Mouse (Mus musculus) heart, embryonic 12.5 days (tissue): Measurements from ENCODE around the gene Hsdl2. TPM values are rescaled to one million over a fixed set of nuclear protein-coding genes. Genes with fewer than 3 reads are reported as not detected.
"Not testable (repeated sequence)": the region's sequence is repeated elsewhere in the genome, so short reads cannot be mapped to it uniquely, and the experiment has no call there.

Source experiments
- ATAC-seq: fragments of 200-750 bp; cut with Nextera tagmentation; 2 replicates; pipeline ENCODE4 v1.8.0; 2017; ENCODE audit warnings: moderate TSS enrichment, moderate library complexity; ENCODE audit not compliant: insufficient number of reproducible peaks, low FRiP score
- H3K27ac ChIP-seq: fragments of 300-500 bp; sonication (generic); 2 replicates; pipeline ENCODE4 v1.5.1; 2016; ENCODE audit warnings: mild to moderate bottlenecking, moderate library complexity; ENCODE audit not compliant: poor library complexity, severe bottlenecking
- H3K27me3 ChIP-seq: fragments of 300-500 bp; sonication (generic); replicated peaks from 2 replicates; pipeline ENCODE4 v1.6.1; 2016; ENCODE audit warnings: mild to moderate bottlenecking, moderate library complexity
- H3K36me3 ChIP-seq: fragments of 300-500 bp; sonication (generic); 2 replicates; pipeline ENCODE4 v1.6.1; 2016; ENCODE audit warnings: mild to moderate bottlenecking, moderate library complexity
- H3K4me1 ChIP-seq: fragments of 300-500 bp; sonication (generic); replicated peaks from 2 replicates; pipeline ENCODE4 v1.6.1; 2016; ENCODE audit warnings: mild to moderate bottlenecking
- H3K4me2 ChIP-seq: fragments of 300-500 bp; sonication (generic); 2 replicates; pipeline ENCODE4 v1.6.1; 2016; ENCODE audit warnings: mild to moderate bottlenecking, moderate library complexity
- H3K4me3 ChIP-seq: fragments of 300-500 bp; sonication (generic); 2 replicates; pipeline ENCODE4 v1.5.1; 2016; ENCODE audit warnings: mild to moderate bottlenecking
- H3K9ac ChIP-seq: fragments of 300-500 bp; sonication (generic); 2 replicates; pipeline ENCODE4 v1.6.1; 2016; ENCODE audit warnings: mild to moderate bottlenecking, moderate library complexity
- H3K9me3 ChIP-seq: fragments of 300-500 bp; sonication (generic); replicated peaks from 2 replicates; pipeline ENCODE4 v1.6.1; 2016; ENCODE audit warnings: mild to moderate bottlenecking, moderate library complexity
- WGBS: fragments of 180-500 bp; shearing (Covaris S2); methylation state at CpG from one replicate; pipeline ENCODE4 v1.1.7; 2016; 5-methylcytosine and 5-hydroxymethylcytosine counted together
- polyA plus RNA-seq: library from polyadenylated mRNA; unstranded; fragments of >200 nt; fragmentation: Nextera tagmentation; extraction: Ambion mirVana; gene quantifications from 2 replicates; pipeline ENCODE4 v1.2.1, GENCODE M21; 2016

The Hsdl2 gene
- polyA plus RNA-seq, 1 experiment from 2014 or later = 37.7 TPM

DNA sequence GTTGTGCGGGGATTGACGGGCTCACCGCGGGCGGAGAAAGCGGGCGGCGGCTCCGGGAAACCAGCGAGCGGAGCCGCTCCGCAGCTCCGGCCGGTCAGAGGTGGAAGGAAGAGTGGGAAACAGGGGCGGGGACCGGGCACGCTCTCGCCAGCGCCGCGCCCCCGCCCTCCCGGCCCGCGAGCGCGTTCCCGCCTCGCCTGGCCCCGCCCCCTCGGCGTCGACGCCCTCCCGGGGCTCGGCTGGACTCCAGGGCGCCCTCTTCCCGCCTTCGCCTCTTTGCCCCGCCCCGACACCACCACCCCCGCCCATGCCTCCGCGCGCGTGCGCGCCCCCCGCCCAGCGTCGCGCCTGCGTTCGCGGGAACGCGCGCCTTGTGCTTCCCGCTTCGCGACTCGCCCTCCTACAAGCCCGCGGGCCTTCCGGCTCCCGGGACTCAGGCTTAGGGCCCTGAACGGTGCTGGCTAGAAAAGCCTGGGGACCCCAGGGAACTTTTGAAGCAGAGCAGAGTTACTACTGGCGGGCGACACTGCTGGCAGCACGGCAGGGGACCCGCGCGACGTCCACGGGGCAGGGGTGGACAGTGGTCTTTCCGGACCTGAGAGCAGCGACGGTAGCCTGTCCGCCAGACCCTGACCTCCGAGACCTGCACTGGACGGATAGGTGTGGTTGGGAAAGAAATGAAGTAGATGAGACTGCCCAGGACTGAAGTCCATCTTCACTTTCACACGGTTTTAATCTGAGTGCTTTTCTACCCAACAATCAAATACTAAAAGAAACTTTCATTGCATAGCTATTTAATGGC lies 32.0 kb upstream of the Hsdl2 start, which contains the start of gene Ptbp3:
Gene Ptbp3, minus strand, starts transcription at position 190 of the 802 bp plus-strand sequence.
- Histone ChIP-seq H3K4me1 (peaks cover 10% of the 10 kb centered on the region), H3K27me3 (no peaks in the 10 kb centered on the region)
- peak; percentile 96 for ATAC-seq

DNA sequence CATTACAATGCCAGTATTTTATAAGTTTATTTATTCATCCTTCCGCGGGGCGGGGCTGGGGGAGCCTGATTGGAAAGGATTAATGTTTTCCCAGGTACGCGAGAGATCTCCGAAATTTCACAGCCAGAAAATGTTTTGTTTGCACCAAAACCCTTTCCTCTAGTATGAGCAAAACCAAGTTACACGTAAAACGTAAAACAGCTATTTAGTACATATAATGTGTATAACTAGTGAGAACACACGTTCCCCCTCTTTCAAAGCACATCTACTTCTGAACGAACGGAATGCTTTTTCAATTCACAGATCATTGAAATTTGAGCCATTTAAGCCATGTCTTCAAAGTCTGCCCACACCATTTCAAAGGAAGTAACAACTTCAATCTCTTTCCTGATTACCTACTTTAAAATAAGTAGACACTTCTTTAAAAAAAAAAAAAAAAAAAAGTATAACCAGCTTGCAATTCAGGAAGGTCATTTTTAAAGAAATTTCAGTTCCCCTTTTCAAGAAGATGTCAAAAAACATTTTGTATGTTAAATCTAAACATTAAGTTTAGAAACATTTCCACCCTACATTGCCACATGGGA lies 31.3 kb upstream of the Hsdl2 start:
- 22% methylated on average over 11 of the region's 11 CpGs for WGBS
- Histone ChIP-seq H3K36me3 (no peaks in the 10 kb centered on the region), H3K4me3 (peak overlapping the region; percentile 94), H3K4me2 (peak overlapping the region; percentile 87), H3K9me3 (no peaks in the 10 kb centered on the region), H3K27me3 (no peaks in the 10 kb centered on the region), H3K9ac (peak overlapping the region; percentile 89; the same call in 1 of the 2 replicates), H3K4me1 (peaks cover 10% of the 10 kb centered on the region), H3K27ac (peak overlapping the region; percentile 93; the same call in 1 of the 2 replicates)
- ATAC-seq = no peak

More for the DNA sequence above, 32.0 kb upstream of the Hsdl2 start, which contains the start of gene Ptbp3:
- H3K36me3 ChIP-seq = no peaks in the 10 kb centered on the region
- H3K4me2 ChIP-seq = peak within 1 kb of the TSS; percentile 87
- no peaks in the 10 kb centered on the region for H3K9me3 ChIP-seq
- H3K9ac ChIP-seq = peak within 1 kb of the TSS; percentile 95
- H3K4me3 ChIP-seq = peak within 1 kb of the TSS; percentile 94
- under 1% methylated on average over 80 of the region's 83 CpGs for WGBS
- peak within 1 kb of the TSS; percentile 95 for H3K27ac ChIP-seq

DNA sequence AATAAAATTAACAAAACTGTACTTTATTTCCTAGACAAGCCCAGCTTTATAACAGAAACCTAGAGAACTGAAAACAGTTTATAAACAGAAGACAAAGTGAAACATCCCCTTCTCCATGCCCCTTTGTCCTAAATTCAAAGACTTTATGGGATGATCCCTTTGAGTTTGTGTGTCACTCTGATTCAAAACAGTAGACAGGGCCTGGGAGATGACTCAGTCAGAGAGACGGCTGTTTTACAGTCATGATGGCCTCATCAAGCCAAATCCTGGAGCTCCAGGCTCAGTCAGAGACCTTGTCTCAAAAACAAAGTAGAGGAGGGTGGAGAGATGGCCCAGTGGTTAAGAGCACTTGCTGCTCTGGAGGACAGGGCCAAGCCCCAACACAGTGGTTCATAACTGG lies 29.5 kb upstream of the Hsdl2 start:
- Histone ChIP-seq H3K27me3 (no peaks in the 10 kb centered on the region), H3K4me2 (no peak overlapping the region), H3K27ac (no peak overlapping the region), H3K4me1 (peaks cover 6% of the 10 kb centered on the region), H3K9me3 (no peaks in the 10 kb centered on the region), H3K4me3 (no peak overlapping the region), H3K36me3 (no peaks in the 10 kb centered on the region), H3K9ac (no peak overlapping the region)
- no peak for ATAC-seq
- WGBS = 87% methylated on average over 1 of the region's 1 CpGs

DNA sequence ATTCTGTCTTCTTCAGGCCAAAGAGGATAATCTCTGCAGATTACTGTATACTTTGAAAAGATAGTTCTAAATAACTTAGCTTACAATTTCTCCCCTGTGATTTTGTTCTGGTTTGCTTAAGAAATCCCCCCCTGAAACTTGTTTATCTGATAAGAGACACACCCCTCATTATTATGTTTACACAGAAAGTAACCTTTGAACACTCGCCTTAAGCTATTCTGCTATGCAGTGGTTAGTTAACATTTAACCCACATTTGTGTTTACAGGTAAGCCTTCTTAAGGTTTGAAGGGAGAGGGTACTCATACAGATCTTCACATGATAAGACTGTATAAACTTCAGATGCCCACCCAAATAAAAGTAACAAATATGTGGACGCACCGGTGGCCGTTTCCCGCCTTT lies 28.5 kb upstream of the Hsdl2 start:
- H3K4me3 ChIP-seq = no peak overlapping the region
- no peaks in the 10 kb centered on the region for H3K9me3 ChIP-seq
- whole genome bisulfite sequencing = 90% methylated on average over 5 of the region's 5 CpGs
- no peaks in the 10 kb centered on the region for H3K27me3 ChIP-seq
- no peaks in the 10 kb centered on the region for H3K36me3 ChIP-seq
- no peak overlapping the region for H3K9ac ChIP-seq
- H3K27ac ChIP-seq = no peak overlapping the region
- H3K4me1 ChIP-seq = no peaks in the 10 kb centered on the region
- no peak for ATAC-seq
- no peak overlapping the region for H3K4me2 ChIP-seq

DNA sequence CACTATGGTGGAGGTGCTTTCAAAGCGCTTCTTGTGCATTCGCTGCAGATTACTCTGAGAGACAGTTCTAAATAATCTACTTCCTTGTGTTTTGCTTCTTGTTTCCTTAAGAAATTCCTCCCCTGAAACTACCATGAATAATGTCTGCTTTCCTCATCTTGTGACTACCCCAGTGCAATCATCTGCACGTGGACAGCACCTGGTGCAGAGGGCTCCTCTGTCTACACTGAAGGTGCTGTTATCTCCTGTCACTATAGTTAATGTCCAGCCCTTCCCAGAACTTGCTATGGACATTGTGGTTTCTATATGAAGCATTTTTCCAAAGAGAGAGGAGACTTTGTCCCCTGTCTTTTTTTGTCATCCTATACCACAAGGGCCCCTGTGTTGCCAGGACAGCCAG lies 27.8 kb upstream of the Hsdl2 start:
- Histone ChIP-seq H3K4me3 (no peak overlapping the region), H3K9ac (no peak overlapping the region), H3K4me1 (no peaks in the 10 kb centered on the region), H3K27ac (no peak overlapping the region), H3K9me3 (no peaks in the 10 kb centered on the region), H3K4me2 (no peak overlapping the region), H3K36me3 (no peaks in the 10 kb centered on the region), H3K27me3 (no peaks in the 10 kb centered on the region)
- WGBS = 71% methylated on average over 3 of the region's 3 CpGs
- no peak for ATAC-seq

DNA sequence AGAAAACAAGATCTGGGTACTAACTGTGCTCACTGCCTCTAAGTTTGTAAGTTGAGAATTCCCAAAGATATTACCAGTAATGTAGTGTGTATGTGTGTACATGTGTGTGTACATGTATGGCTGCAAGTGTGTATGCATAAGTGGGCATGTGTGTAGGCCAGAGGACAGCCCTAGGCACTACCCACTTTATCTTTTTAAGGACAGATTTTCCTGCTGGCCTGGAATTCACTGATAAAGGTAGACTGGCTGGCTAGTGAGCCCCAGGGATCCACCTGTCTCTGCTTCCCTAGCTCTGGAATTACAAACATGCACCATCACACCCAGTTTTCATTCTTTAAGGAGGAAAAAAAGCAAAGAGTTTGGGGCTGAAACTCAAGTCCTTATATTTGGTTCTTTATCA lies 26.2 kb upstream of the Hsdl2 start:
- H3K36me3 ChIP-seq = no peaks in the 10 kb centered on the region
- H3K4me3 ChIP-seq = no peak overlapping the region
- ATAC-seq = no peak
- H3K27ac ChIP-seq = no peak overlapping the region
- H3K27me3 ChIP-seq = no peaks in the 10 kb centered on the region
- no peaks in the 10 kb centered on the region for H3K9me3 ChIP-seq
- no peak overlapping the region for H3K4me2 ChIP-seq
- peaks cover 2% of the 10 kb centered on the region; the same call in 1 of the 2 replicates for H3K4me1 ChIP-seq
- no peak overlapping the region for H3K9ac ChIP-seq

DNA sequence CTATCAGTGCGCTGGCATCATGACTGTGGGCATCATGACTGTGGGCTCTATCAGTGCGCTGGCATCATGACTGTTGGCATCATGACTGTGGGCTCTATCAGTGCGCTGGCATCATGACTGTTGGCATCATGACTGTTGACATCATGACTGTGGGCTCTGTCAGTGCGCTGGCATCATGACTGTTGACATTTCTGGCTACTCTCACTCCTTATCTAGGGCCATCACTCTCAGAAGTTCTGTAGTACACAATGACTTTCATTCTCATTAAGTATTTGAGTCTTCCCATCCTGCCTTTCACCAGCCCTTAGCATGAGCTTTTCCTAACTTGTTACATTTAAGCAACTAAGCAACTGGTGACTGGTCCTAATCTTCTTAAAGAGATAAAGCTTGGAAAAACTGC lies 24.0 kb upstream of the Hsdl2 start:
- H3K4me3 ChIP-seq, H3K9ac ChIP-seq, H3K27me3 ChIP-seq, H3K4me1 ChIP-seq, H3K27ac ChIP-seq, H3K36me3 ChIP-seq, ATAC-seq, H3K4me2 ChIP-seq, H3K9me3 ChIP-seq: not testable (repeated sequence)
- WGBS = 89% methylated on average over 4 of the region's 4 CpGs

DNA sequence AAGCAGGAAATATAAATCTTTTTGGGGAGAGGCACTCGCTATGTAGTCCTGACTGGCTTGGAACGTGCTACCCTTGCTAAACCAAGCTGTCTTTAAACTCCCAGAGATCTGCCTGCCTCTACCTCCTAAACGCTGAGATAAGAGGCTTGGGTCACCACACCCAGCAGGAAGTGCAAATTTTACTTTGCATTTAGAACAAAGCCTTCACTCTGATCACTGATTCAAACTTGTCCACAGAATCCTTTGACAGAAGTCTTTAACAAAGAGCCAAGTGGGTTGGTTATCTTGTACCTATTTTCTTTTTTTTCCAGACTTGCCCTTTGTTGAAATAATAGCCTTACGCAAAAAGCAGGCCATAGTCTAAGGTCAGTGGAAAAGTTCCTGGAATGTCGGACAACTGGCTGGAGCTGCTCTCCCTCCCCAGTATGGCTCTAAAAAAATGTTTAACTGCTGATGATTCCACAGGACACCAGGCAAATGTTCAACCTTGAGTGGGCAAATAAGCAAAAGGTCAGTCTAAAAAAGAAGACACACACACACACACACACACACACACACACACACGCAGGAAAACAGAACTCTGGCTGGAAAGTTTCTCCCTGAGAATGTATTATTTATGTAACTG lies 23.2 kb upstream of the Hsdl2 start:
- Histone ChIP-seq H3K9ac (no peak overlapping the region), H3K27ac (no peak overlapping the region), H3K4me1 (peaks cover 5% of the 10 kb centered on the region; the same call in 1 of the 2 replicates), H3K9me3 (no peaks in the 10 kb centered on the region), H3K36me3 (no peaks in the 10 kb centered on the region), H3K4me3 (no peak overlapping the region), H3K4me2 (no peak overlapping the region), H3K27me3 (no peaks in the 10 kb centered on the region)
- no peak for ATAC-seq
- WGBS = 58% methylated on average over 6 of the region's 6 CpGs

DNA sequence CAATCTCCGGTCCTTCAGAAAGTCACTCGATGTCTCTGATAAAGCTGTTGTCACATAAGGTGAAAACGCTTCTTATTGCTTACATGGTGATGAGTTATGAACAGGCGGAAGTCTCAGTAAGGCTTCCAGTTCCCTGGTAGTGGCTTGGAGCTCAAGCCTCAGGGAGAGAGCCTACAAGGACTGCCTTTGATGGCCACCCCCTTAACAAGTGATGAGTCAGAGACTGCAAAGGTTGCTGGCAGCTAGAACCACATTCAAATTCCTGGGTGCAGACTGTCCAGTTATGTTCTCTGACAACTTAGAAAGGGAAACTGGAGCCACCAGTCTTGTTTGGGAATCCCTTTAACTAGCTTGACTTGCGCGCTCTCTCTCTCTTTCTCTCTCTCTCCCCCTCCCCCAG lies 21.2 kb upstream of the Hsdl2 start:
- H3K4me1 ChIP-seq = peaks cover 5% of the 10 kb centered on the region; the same call in 1 of the 2 replicates
- no peak overlapping the region for H3K9ac ChIP-seq
- H3K27me3 ChIP-seq = no peaks in the 10 kb centered on the region
- no peak overlapping the region for H3K4me3 ChIP-seq
- ATAC-seq = no peak
- H3K36me3 ChIP-seq = no peaks in the 10 kb centered on the region
- WGBS = 73% methylated on average over 6 of the region's 6 CpGs
- H3K9me3 ChIP-seq = no peaks in the 10 kb centered on the region
- H3K4me2 ChIP-seq = no peak overlapping the region
- H3K27ac ChIP-seq = no peak overlapping the region

DNA sequence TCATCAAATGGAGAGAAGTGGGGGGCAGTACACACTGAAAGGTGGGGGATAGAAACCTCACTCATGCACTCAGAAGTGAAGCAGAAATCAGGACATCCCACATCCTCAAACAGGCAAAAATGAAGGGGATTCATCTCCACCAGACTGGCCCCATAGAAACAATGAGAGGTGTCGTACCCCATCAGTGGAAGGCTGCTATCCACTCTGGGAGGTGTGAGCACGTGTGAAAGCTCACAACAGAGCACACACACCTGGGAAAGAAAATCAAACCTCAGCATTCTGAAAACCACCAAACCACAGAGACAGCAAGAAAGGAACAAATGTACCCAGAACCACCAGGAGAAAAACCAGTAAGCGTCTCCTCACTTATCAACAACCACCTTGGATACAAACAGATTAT lies 17.2 kb upstream of the Hsdl2 start:
- H3K27ac ChIP-seq = no peak overlapping the region
- peaks cover 5% of the 10 kb centered on the region; the same call in 1 of the 2 replicates for H3K4me1 ChIP-seq
- H3K9me3 ChIP-seq = peaks cover 4% of the 10 kb centered on the region
- no peaks in the 10 kb centered on the region for H3K36me3 ChIP-seq
- 70% methylated on average over 3 of the region's 3 CpGs for WGBS
- no peak overlapping the region for H3K4me3 ChIP-seq
- H3K27me3 ChIP-seq = no peaks in the 10 kb centered on the region
- no peak overlapping the region for H3K4me2 ChIP-seq
- no peak for ATAC-seq
- no peak overlapping the region for H3K9ac ChIP-seq

DNA sequence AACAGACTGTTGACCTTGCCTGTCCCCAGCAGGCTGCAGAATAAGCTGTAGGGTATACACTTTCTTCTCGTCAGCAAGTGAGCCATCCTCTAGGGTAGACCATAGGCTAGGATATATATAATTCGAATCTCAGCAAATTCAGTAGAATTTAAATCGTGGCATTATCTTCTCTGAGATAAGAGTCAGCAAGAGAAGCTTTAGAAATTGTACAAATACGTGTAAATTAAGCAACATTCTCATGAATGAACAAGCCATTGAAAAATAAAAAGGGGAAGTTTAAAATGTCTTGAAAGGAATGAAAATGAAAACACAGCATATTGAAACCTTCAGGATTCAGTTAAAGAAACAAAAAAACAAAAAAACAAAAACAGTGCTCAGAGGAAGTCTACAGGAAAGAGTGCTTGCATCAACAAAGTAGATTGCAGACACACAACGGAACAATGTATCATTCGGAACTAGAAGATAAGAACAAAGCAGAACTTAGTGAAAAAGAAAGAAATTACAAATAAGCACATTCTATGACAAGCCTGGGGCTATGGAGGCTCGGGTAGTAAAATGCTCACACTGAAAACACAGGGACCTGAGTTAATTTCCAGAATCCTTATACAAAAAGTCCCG lies 15.7 kb upstream of the Hsdl2 start:
- no peak overlapping the region for H3K9ac ChIP-seq
- H3K4me1 ChIP-seq = no peaks in the 10 kb centered on the region
- H3K36me3 ChIP-seq = no peaks in the 10 kb centered on the region
- no peak for ATAC-seq
- no peak overlapping the region for H3K4me3 ChIP-seq
- 52% methylated on average over 8 of the region's 8 CpGs for WGBS
- peaks cover 4% of the 10 kb centered on the region for H3K9me3 ChIP-seq
- H3K27me3 ChIP-seq = no peaks in the 10 kb centered on the region
- H3K27ac ChIP-seq = no peak overlapping the region
- H3K4me2 ChIP-seq = no peak overlapping the region
